Mouse (Mus musculus): Measurements from ENCODE around the gene Xpa. TPM values are rescaled to one million over a fixed set of nuclear protein-coding genes. Genes with fewer than 3 reads are reported as not detected.

Xpa gene
- total RNA-seq, 2 experiments from 2014 or later = 6.5 to 9.2 TPM

Other genes starting within 250 kb of the Xpa start
- 10 to 100 TPM; 11.1 to 14.0 TPM for gene Tdrd7, start 231.0 kb downstream of the Xpa start, total RNA-seq (2021)
- 100 to 1,000 TPM; 279 to 283 TPM for gene Tmod1, start 157.4 kb downstream of the Xpa start, total RNA-seq (2021)
- gene Ncbp1, start 57.7 kb downstream of the Xpa start, total RNA-seq (2021) = 10 to 100 TPM; 21.4 to 24.3 TPM
- gene Tstd2, start 57.6 kb downstream of the Xpa start, total RNA-seq (2021) = 10 to 100 TPM; 14.1 to 14.9 TPM
- gene Foxe1, start 147.3 kb upstream of the Xpa start, total RNA-seq (2021) = not detected
- 1 to 10 TPM; 4.3 to 4.8 TPM for gene Trmo, start 193.1 kb upstream of the Xpa start, total RNA-seq (2021)
- under 1 TPM; 0.54 to 0.60 TPM for gene Hemgn, start 217.2 kb upstream of the Xpa start, total RNA-seq (2021)

Measured in heart, postnatal 14 days (tissue).